Mouse (Mus musculus): ENCODE measurements around the gene Gm37240. TPM values are rescaled to one million over a fixed set of nuclear protein-coding genes. Genes with fewer than 3 reads are reported as not detected.
"Not testable (repeated sequence)": the region's sequence is repeated elsewhere in the genome, so short reads cannot be mapped to it uniquely, and the experiment has no call there.

The Gm37240 gene
- polyA plus RNA-seq (2015; fragmentation: Nextera tagmentation; extraction: Ambion mirVana) = 14.9 and 15.2 TPM in 2 replicates

GRCm38 (mm10) chr3:85887239-85887827, at the start of gene Gm37240, which contains the start of gene Glt28d2:
TSS of gene Gm37240 (minus strand) at chr3:85887518.
TSS of gene Glt28d2 (minus strand) at chr3:85887516.
- peaks cover 18% of the 10 kb centered on the region for H3K4me1 ChIP-seq
- H3K27ac ChIP-seq = peak within 1 kb of the TSS; percentile 77
- no peaks in the 10 kb centered on the region for H3K27me3 ChIP-seq
- H3K4me3 ChIP-seq = peak within 1 kb of the TSS; percentile 60
- peak; percentile 89 for ATAC-seq (ENCODE audit: insufficient number of reproducible peaks, low FRiP score, low TSS enrichment, low read depth)
- no peaks in the 10 kb centered on the region for H3K36me3 ChIP-seq
- peak within 1 kb of the TSS; percentile 92 for H3K4me2 ChIP-seq
- WGBS = under 1% methylated on average over 44 of the region's 48 CpGs
- peak within 1 kb of the TSS; percentile 48 for H3K9ac ChIP-seq
- H3K9me3 ChIP-seq = no peaks in the 10 kb centered on the region

GRCm38 (mm10) chr3:85933586-85933985, 46.3 kb upstream of the Gm37240 start:
- H3K27me3 ChIP-seq = no peaks in the 10 kb centered on the region
- H3K9ac ChIP-seq = no peak overlapping the region
- no peak overlapping the region for H3K27ac ChIP-seq
- no peaks in the 10 kb centered on the region for H3K36me3 ChIP-seq
- ATAC-seq (ENCODE audit: insufficient number of reproducible peaks, low FRiP score, low TSS enrichment, low read depth) = no peak
- H3K4me1 ChIP-seq = no peaks in the 10 kb centered on the region
- H3K9me3 ChIP-seq = no peaks in the 10 kb centered on the region
- H3K4me2 ChIP-seq = no peak overlapping the region
- 70% methylated on average over 5 of the region's 5 CpGs for WGBS
- H3K4me3 ChIP-seq = no peak overlapping the region

GRCm38 (mm10) chr3:85931859-85932258, 44.5 kb upstream of the Gm37240 start:
- Histone ChIP-seq H3K36me3 (no peaks in the 10 kb centered on the region), H3K4me2 (no peak overlapping the region), H3K27me3 (no peaks in the 10 kb centered on the region), H3K4me3 (no peak overlapping the region), H3K9me3 (no peaks in the 10 kb centered on the region), H3K27ac (peak overlapping the region; percentile 65), H3K4me1 (no peaks in the 10 kb centered on the region), H3K9ac (no peak overlapping the region)
- peak; percentile 65; the same call in 1 of the 2 replicates for ATAC-seq (ENCODE audit: insufficient number of reproducible peaks, low FRiP score, low TSS enrichment, low read depth)
- WGBS = 69% methylated on average over 6 of the region's 6 CpGs

- Histone ChIP-seq H3K27ac (peak overlapping the region; percentile 27; the same call in 1 of the 2 replicates), H3K4me3 (no peak overlapping the region), H3K4me1 (no peaks in the 10 kb centered on the region), H3K36me3 (no peaks in the 10 kb centered on the region), H3K9ac (no peak overlapping the region), H3K27me3 (no peaks in the 10 kb centered on the region), H3K4me2 (no peak overlapping the region), H3K9me3 (no peaks in the 10 kb centered on the region)
- WGBS = 77% methylated on average over 11 of the region's 11 CpGs
- ATAC-seq (ENCODE audit: insufficient number of reproducible peaks, low FRiP score, low TSS enrichment, low read depth) = no peak
Measured at GRCm38 (mm10) chr3:85930671-85931255, 43.4 kb upstream of the Gm37240 start.

- no peaks in the 10 kb centered on the region for H3K4me1 ChIP-seq
- no peak overlapping the region for H3K4me3 ChIP-seq
- no peak overlapping the region for H3K27ac ChIP-seq
- no peak overlapping the region for H3K9ac ChIP-seq
- ATAC-seq (ENCODE audit: insufficient number of reproducible peaks, low FRiP score, low TSS enrichment, low read depth) = no peak
- no peaks in the 10 kb centered on the region for H3K27me3 ChIP-seq
- H3K9me3 ChIP-seq = no peaks in the 10 kb centered on the region
- 80% methylated on average over 5 of the region's 5 CpGs for WGBS
- H3K4me2 ChIP-seq = no peak overlapping the region
- no peaks in the 10 kb centered on the region for H3K36me3 ChIP-seq
Measured at GRCm38 (mm10) chr3:85929711-85930110, 42.4 kb upstream of the Gm37240 start.

- Histone ChIP-seq H3K27me3 (no peaks in the 10 kb centered on the region), H3K36me3 (no peaks in the 10 kb centered on the region), H3K4me3 (no peak overlapping the region), H3K27ac (no peak overlapping the region), H3K9ac (no peak overlapping the region), H3K4me1 (0 out of 2 replicates have a peak, but pooled peaks cover 3% of the 10 kb centered on the region), H3K4me2 (no peak overlapping the region), H3K9me3 (no peaks in the 10 kb centered on the region)
- no peak for ATAC-seq (ENCODE audit: insufficient number of reproducible peaks, low FRiP score, low TSS enrichment, low read depth)
- 64% methylated on average over 5 of the region's 5 CpGs for WGBS
Measured at GRCm38 (mm10) chr3:85928140-85928611, 40.9 kb upstream of the Gm37240 start.

- Histone ChIP-seq H3K4me2 (no peak overlapping the region), H3K4me1 (0 out of 2 replicates have a peak, but pooled peaks cover 3% of the 10 kb centered on the region), H3K27me3 (no peaks in the 10 kb centered on the region), H3K9me3 (no peaks in the 10 kb centered on the region), H3K36me3 (no peaks in the 10 kb centered on the region), H3K4me3 (no peak overlapping the region), H3K27ac (no peak overlapping the region), H3K9ac (no peak overlapping the region)
- WGBS = 34% methylated on average over 9 of the region's 9 CpGs
- no peak for ATAC-seq (ENCODE audit: insufficient number of reproducible peaks, low FRiP score, low TSS enrichment, low read depth)
Measured at GRCm38 (mm10) chr3:85927296-85927695, 40.0 kb upstream of the Gm37240 start.

- Histone ChIP-seq H3K36me3 (no peaks in the 10 kb centered on the region), H3K9ac (no peak overlapping the region), H3K4me3 (no peak overlapping the region), H3K9me3 (no peaks in the 10 kb centered on the region), H3K4me1 (0 out of 2 replicates have a peak, but pooled peaks cover 3% of the 10 kb centered on the region), H3K27me3 (no peaks in the 10 kb centered on the region), H3K27ac (no peak overlapping the region), H3K4me2 (0 out of 2 replicates have a peak overlapping the region, but pooled peaks have one; percentile 32)
- WGBS = 36% methylated on average over 18 of the region's 18 CpGs
- ATAC-seq (ENCODE audit: insufficient number of reproducible peaks, low FRiP score, low TSS enrichment, low read depth) = no peak
Measured at GRCm38 (mm10) chr3:85923954-85924945, 36.9 kb upstream of the Gm37240 start.

- Histone ChIP-seq H3K36me3 (no peaks in the 10 kb centered on the region), H3K9ac (no peak overlapping the region), H3K4me1 (0 out of 2 replicates have a peak, but pooled peaks cover 3% of the 10 kb centered on the region), H3K27ac (no peak overlapping the region), H3K4me2 (no peak overlapping the region), H3K9me3 (no peaks in the 10 kb centered on the region), H3K4me3 (no peak overlapping the region), H3K27me3 (no peaks in the 10 kb centered on the region)
- WGBS = 54% methylated on average over 8 of the region's 8 CpGs
- no peak for ATAC-seq (ENCODE audit: insufficient number of reproducible peaks, low FRiP score, low TSS enrichment, low read depth)
Measured at GRCm38 (mm10) chr3:85923343-85923742, 36.0 kb upstream of the Gm37240 start.

- Histone ChIP-seq H3K4me2 (no peak overlapping the region), H3K36me3 (no peaks in the 10 kb centered on the region), H3K27me3 (no peaks in the 10 kb centered on the region), H3K27ac (no peak overlapping the region), H3K9ac (no peak overlapping the region), H3K4me1 (0 out of 2 replicates have a peak, but pooled peaks cover 3% of the 10 kb centered on the region), H3K4me3 (no peak overlapping the region), H3K9me3 (no peaks in the 10 kb centered on the region)
- WGBS = 57% methylated on average over 3 of the region's 3 CpGs
- no peak for ATAC-seq (ENCODE audit: insufficient number of reproducible peaks, low FRiP score, low TSS enrichment, low read depth)
Measured at GRCm38 (mm10) chr3:85922331-85922730, 35.0 kb upstream of the Gm37240 start.

GRCm38 (mm10) chr3:85920671-85921070, 33.4 kb upstream of the Gm37240 start:
- not testable (repeated sequence) for H3K9me3 ChIP-seq; H3K4me3 ChIP-seq; ATAC-seq (ENCODE audit: insufficient number of reproducible peaks, low FRiP score, low TSS enrichment, low read depth); H3K9ac ChIP-seq; H3K4me1 ChIP-seq; H3K36me3 ChIP-seq; H3K27ac ChIP-seq; H3K4me2 ChIP-seq; H3K27me3 ChIP-seq
- 84% methylated on average over 2 of the region's 2 CpGs for WGBS

Measured in limb, embryonic 15.5 days (tissue).